Mouse (Mus musculus): Measurements from ENCODE around the gene 1810013L24Rik. TPM values are rescaled to one million over a fixed set of nuclear protein-coding genes. Genes with fewer than 3 reads are reported as not detected.
A peak's percentile ranks its signal among the peaks of the same experiment; 100 is the strongest.
"Not testable (repeated sequence)": the region's sequence is repeated elsewhere in the genome, so short reads cannot be mapped to it uniquely, and the experiment has no call there.

The 1810013L24Rik gene
- total RNA-seq, 2 experiments from 2014 or later, result 67.4 to 73.8 TPM

DNA sequence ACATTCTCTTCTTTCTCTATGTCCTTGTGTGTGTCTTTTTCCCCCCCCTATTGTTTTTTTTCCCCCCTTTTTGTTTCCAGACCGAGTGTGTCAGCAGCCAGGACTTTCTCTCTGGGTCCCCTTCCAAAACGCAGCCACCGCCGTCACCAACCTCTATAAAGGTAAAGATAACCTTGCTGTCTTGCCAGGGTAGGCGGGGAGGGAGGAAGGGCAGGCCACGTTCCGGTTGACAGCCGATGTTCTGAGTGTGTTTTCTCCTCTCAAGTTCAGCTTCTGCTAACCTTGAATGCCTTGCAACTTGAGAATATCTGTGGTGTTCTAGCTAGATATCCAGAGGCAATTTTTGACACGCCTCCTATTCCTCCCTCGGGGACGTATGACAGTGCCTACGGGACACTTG is 1.3 kb downstream of the 1810013L24Rik start:
- DNase-seq, result peak; percentile 23

DNA sequence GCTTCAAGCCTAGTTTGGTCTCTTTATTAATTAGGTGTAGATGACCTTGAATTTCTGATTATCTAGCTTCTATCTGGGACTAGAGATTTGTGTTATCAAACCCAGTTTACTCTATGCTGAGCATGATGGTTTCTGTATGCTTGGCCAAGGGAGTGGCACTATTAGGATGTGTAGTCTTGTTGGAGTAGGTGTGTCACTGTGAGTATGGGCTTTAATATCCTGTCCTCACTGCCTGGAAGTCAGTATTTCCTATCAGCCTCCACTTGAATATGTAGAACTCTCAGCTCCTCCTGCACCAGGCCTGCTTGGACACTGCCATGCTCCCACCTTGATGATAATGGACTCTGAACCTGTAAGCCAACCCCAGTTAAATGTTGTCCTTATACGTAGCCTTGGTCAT is 7.0 kb downstream of the 1810013L24Rik start:
- DNase-seq, result no peak

DNA sequence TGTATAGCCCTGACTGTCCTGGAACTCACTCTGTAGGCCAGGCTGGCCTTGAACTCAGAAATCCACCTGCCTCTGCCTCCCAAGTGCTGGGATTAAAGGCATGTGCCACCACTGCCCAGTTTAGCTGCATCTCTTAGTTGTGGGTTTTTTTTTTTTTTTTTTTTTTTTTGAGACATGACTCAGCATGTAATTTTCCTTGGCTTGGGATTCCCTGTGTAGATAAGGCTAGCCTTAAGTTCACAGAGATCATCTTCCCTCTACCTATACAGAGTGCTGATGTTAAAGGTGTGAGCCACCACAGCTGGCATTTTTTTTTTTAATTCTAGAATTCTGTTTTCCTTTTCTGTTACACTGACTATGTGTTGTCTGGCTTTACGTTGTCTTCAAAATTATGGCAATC is 7.7 kb downstream of the 1810013L24Rik start:
- no peak for DNase-seq

DNA sequence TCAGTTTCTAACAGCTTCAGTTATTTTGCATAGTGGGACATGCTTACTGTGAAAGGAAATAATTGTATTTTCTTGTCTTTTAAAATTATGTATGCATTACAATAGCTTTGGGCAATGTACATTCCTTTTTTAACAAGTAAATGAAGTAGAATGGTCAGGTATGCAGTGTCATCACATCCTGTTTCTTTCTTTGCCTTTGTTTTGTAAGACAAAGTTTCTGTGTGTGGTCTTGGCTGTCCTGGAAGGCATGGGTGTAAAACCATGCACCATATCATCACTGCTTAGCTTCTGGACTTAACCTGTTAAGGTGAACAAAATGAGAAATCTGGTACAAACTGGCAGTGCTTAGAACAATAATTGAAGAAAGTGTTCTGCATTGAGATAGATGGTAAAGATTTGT is 9.0 kb downstream of the 1810013L24Rik start:
- DNase-seq, result no peak

DNA sequence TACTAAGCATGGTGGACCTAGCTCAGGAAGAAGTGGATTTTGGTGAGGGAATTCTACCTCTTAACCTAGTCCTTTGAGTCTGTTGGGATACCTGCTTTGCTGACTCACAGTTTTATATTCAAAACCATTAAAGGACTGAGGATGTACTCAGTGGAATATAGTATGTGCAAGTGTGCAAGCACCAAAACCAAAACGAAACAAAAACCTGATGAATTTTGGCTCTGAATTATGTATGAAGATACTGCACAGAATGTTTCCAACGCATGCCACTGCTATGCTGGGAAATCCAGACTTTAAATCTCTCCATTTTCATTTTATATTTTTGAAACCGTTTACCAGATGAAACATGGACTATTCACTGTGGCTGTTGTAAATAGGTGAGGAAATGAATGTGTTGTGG is 10.7 kb downstream of the 1810013L24Rik start:
- no peak for DNase-seq

DNA sequence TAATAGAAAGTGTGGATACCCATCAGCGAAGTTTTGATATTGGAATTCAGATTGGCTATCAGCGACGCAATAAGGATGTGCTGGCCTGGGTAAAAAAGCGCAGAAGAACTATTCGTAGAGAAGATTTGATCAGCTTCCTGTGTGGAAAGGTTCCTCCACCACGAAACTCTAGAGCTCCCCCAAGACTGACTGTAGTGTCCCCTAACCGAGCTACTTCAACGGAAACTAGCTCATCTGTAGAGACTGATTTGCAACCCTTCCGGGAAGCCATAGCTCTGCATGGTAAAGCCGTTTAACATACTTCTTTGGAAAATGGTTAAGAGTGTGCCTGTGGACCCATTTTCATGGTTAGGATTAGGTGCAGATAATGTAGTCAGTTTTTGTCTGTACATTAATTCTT is 13.1 kb downstream of the 1810013L24Rik start:
- no peak for DNase-seq

GRCm38 (mm10) chr16:8843580-8844175 is 13.8 kb downstream of the 1810013L24Rik start:
- no peak for DNase-seq

GRCm38 (mm10) chr16:8845986-8846385 is 16.1 kb downstream of the 1810013L24Rik start:
- no peak for DNase-seq

GRCm38 (mm10) chr16:8848309-8849068 is 18.6 kb downstream of the 1810013L24Rik start:
- no peak for DNase-seq

GRCm38 (mm10) chr16:8849929-8850328 is 20.0 kb downstream of the 1810013L24Rik start:
- no peak for DNase-seq

GRCm38 (mm10) chr16:8855143-8855542 is 25.2 kb downstream of the 1810013L24Rik start:
- no peak for DNase-seq

GRCm38 (mm10) chr16:8856820-8857219 is 26.9 kb downstream of the 1810013L24Rik start:
- DNase-seq, result no peak

DNA sequence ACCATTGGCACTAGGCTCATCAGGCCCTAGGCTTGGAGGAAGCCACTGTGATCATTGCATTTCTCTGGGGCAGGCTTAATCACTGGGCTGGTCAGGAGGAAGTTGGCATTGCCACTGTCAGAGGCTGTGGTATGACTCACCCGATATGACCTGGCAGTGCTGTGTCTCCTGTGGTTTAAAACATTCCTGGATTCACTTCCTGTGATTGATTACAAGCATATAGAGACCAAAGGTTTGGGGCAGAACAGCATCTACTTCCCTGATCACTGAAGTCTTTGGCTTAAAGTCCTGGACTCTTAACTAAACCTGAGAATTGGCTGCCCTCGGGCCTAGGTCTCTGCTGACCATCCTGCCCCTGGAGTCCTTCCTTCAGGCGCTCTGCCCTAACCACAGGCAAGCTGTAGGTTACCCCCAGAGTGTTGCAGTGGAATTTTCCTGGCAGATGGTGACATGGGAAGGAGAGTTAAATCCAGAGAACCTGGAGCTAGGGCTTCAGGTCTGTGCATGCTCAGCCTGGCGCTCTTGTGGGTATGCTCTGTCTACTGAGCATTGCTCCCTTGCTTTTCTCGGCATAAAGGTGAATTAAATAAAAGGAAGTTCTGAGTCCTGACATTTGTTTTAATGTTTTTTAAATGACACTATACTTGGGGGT is 32.6 kb downstream of the 1810013L24Rik start:
- DNase-seq, result no peak

DNA sequence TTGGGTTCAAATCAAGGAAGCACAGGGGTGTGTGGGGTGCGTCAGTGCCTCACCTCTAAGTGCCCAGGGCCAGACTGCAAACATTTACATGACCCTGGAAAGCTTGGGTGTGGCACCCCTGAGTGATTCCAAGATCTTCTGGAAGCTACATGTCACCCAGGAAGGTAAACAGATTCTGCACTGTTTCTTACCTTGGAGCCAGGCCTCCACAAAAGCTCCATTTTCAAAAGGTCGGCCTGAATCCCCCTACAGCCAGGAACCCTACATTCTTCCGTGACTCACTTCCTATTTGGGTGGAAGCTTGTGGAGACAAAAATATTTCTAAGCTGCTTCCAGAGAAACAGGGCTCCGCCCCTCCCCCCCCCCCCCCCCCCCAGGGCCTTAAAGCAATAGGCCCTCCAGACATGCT is 34.3 kb downstream of the 1810013L24Rik start:
- DNase-seq, result peak; percentile 15

GRCm38 (mm10) chr16:8867406-8867955 is 37.6 kb downstream of the 1810013L24Rik start:
- DNase-seq, result no peak

GRCm38 (mm10) chr16:8868506-8868905 is 38.6 kb downstream of the 1810013L24Rik start:
- no peak for DNase-seq

GRCm38 (mm10) chr16:8869715-8870114 is 39.8 kb downstream of the 1810013L24Rik start:
- peak; percentile 30 for DNase-seq

- no peak for DNase-seq
Measured at GRCm38 (mm10) chr16:8871376-8871775, 41.5 kb downstream of the 1810013L24Rik start.

DNA sequence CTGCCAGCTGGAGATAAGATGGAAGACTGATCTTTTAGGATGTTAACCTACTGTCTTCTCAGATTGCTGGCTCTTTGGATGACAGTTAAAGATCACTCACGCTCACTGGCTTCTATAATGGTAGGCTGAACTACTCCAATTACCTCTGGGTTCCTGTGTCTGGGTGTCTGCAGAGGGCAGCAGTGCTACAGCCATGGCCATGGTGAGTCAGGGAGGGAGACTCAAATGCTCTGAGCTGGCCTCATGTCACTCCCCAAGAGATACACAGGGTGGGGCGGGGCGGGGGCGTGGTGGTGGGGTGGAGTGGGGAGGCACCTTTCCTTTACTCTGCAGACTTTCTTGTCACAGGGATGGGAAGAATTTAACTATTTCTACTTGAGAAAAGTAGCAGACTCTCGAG is 42.1 kb downstream of the 1810013L24Rik start:
- no peak for DNase-seq

GRCm38 (mm10) chr16:8872486-8872885 is 42.6 kb downstream of the 1810013L24Rik start:
- no peak for DNase-seq

DNA sequence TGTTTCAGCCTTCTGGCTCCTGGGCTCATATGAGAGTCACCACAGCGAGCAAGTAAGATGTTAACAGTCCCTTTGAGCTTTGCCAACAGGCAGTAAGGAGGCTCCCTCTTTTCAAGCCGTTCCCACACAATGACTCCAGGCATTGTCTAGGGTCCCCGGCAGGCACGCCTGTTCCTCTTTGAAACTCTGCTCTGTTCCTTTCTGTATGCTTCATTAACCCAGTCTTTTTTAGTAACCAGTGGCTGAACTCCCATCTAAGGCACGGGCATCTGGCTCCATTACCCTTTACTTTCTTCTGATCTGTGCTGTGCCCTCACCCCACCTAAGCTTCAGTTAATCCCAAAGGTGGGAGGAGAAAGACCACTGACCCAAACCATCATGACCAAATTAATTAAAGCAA is 50.2 kb downstream of the 1810013L24Rik start:
- DNase-seq, result no peak

- DNase-seq, result peak; percentile 35
Measured at GRCm38 (mm10) chr16:8883674-8884241, 53.9 kb downstream of the 1810013L24Rik start.

DNA sequence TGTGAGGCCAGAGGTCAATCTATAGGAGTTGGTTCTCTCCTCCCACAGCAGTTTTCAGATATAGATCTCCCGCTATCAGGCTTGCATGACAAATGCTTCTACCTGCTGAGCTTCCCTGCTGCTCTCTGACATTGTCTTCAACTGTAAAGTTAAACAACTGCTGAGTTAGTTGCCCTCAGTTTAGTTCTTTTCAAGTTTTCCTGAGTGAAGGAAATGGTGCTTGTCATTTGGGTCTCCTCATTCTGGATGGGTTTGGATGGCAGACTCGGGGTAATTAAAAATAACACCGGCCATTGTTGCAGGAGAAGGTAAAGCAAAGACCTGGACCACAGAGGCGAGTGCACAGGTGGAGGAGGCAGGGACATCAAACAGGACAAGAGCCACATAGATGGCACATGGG is 64.3 kb downstream of the 1810013L24Rik start:
- not testable (repeated sequence) for DNase-seq

All from gastrocnemius, postnatal 25 days (tissue).